Mouse (Mus musculus) hindbrain, embryonic 11.5 days (tissue): Measurements from ENCODE around the gene Sfswap. TPM values are rescaled to one million over a fixed set of nuclear protein-coding genes. Genes with fewer than 3 reads are reported as not detected.

Experiments
- ATAC-seq: fragments of 200-750 bp; cut with Nextera tagmentation; 2 replicates; pipeline ENCODE4 v1.8.0; 2017; ENCODE audit warnings: mild to moderate bottlenecking, moderate TSS enrichment, moderate library complexity; ENCODE audit not compliant: low FRiP score
- DNase-seq: peaks from one replicate; pipeline ENCODE4 v3.0.0-alpha.2; 2015; ENCODE audit warnings: low spot score
- H3K27ac ChIP-seq: fragments of 300-500 bp; sonication (generic); 2 replicates; pipeline ENCODE4 v1.5.1; 2014; ENCODE audit warnings: mild to moderate bottlenecking, low read depth, low read length
- H3K27me3 ChIP-seq: fragments of 300-500 bp; sonication (generic); 2 replicates; pipeline ENCODE4 v1.6.1; 2014; ENCODE audit warnings: mild to moderate bottlenecking, low read length, moderate library complexity, mixed read lengths; ENCODE audit not compliant: control insufficient read depth, insufficient read depth
- H3K36me3 ChIP-seq: fragments of 300-500 bp; sonication (generic); 2 replicates; pipeline ENCODE4 v1.6.1; 2014; ENCODE audit warnings: mild to moderate bottlenecking, low read length, moderate library complexity, mixed read lengths; ENCODE audit not compliant: control insufficient read depth, insufficient read depth
- H3K4me1 ChIP-seq: fragments of 300-500 bp; sonication (generic); replicated peaks from 2 replicates; pipeline ENCODE4 v1.6.1; 2014; ENCODE audit warnings: low read length, mixed read lengths; ENCODE audit not compliant: control insufficient read depth, insufficient read depth
- H3K4me2 ChIP-seq: fragments of 300-500 bp; sonication (generic); replicated peaks from 2 replicates; pipeline ENCODE4 v1.6.1; 2014; ENCODE audit warnings: mild to moderate bottlenecking, low read depth, low read length
- H3K4me3 ChIP-seq: fragments of 300-500 bp; sonication (generic); 2 replicates; pipeline ENCODE4 v1.5.1; 2014; ENCODE audit warnings: low read depth, low read length
- H3K9ac ChIP-seq: fragments of 300-500 bp; sonication (generic); 2 replicates; pipeline ENCODE4 v1.6.1; 2014; ENCODE audit warnings: low read depth, low read length
- H3K9me3 ChIP-seq: fragments of 300-500 bp; sonication (generic); 2 replicates; pipeline ENCODE4 v1.6.1; 2016; ENCODE audit warnings: low read length; ENCODE audit not compliant: control insufficient read depth
- WGBS: fragments of 180-500 bp; shearing (Covaris S2); extraction: QIAGEN DNeasy Blood & Tissue Kit; methylation state at CpG from one replicate; pipeline ENCODE4 v1.1.7; 2014; 5-methylcytosine and 5-hydroxymethylcytosine counted together
- polyA plus RNA-seq: library from polyadenylated mRNA; unstranded; fragments of >200 nt; fragmentation: Nextera tagmentation; extraction: Ambion mirVana; gene quantifications from 2 replicates; pipeline ENCODE4 v1.2.1, GENCODE M21; 2014

Sfswap gene
- 46.1 and 59.0 TPM in 2 replicates for polyA plus RNA-seq

DNA sequence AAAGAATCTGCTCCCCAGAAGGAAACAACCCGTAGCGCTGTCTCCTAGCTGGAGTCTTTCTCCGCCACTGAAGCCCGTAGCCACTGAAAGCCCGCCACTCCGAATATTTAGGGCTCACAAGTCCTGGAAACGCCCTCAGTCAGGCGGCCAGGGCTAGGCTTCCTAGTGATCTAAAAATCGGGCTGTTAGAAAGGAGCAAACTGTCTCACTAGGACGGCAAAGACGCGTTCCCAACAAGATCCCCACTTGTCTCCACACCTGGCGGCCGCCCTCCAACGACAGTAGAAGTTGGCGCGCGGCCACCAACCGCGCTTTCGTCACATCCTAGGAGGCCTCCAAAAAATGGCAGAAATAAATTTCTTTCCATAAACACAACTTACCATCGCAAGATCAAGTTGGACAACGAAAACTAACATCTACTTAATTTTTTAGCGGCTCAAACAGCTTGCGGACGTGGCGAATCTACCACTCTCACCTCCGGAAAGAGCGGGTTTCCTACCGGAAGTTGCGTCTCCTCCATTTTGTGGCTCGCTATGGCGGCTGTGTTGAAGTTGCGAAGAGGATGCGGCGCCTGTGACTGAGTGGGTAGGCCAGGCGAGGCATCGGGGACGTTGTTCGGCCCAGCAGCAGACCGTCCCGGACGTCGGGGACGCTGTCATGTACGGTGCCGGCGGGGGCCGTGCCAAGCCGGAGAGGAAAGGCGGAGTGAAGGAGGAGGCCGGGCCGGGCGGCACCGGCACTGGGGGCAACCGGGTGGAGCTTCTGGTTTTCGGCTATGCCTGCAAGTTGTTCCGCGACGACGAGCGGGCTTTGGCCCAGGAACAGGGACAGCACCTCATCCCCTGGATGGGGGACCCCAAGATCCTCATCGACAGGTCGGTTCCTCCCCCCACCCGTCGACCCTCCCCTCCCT is at the start of gene Sfswap:
Sfswap (plus strand) TSS at position 500 of the 913 bp plus-strand sequence.
- DNase-seq, result peak; percentile 84
- peak; percentile 75 for ATAC-seq
- peak within 1 kb of the TSS; percentile 87 for H3K9ac ChIP-seq
- H3K4me1 ChIP-seq, result peaks cover 3% of the 10 kb centered on the region; the same call in 1 of the 2 replicates
- 0 out of 2 replicates have a peak, but pooled peaks cover 4% of the 10 kb centered on the region for H3K36me3 ChIP-seq
- H3K4me3 ChIP-seq, result peak within 1 kb of the TSS; percentile 100
- H3K9me3 ChIP-seq, result no peaks in the 10 kb centered on the region
- WGBS, result under 1% methylated on average over 63 of the region's 66 CpGs
- H3K27me3 ChIP-seq, result no peaks in the 10 kb centered on the region
- peak within 1 kb of the TSS; percentile 95 for H3K4me2 ChIP-seq
- peak within 1 kb of the TSS; percentile 65 for H3K27ac ChIP-seq

DNA sequence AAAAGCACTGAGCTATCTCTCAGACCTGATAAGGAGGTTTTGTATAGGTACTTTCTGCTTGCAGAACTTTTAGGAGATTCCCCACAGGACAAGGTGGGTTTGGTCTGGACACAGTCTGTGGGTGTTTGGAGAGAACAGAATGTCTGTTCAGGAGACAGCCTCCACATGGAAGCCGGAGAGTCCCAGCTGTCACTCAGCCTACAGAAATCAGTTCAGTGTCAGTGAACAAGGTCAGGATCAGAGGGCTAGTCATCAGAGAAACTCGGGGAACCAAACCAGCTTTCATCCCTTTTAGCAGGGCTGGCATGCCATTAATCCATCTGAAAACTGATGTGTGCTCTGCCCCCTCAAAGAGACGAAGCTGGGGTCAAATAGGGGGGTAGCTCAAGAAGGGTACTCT is 48.5 kb upstream of the Sfswap start:
- no peak overlapping the region for H3K4me2 ChIP-seq
- H3K9me3 ChIP-seq, result no peaks in the 10 kb centered on the region
- no peaks in the 10 kb centered on the region for H3K36me3 ChIP-seq
- H3K9ac ChIP-seq, result no peak overlapping the region
- H3K27ac ChIP-seq, result no peak overlapping the region
- no peak overlapping the region for H3K4me3 ChIP-seq
- H3K27me3 ChIP-seq, result no peaks in the 10 kb centered on the region
- ATAC-seq (no peak), DNase-seq (no peak)
- 33% methylated on average over 3 of the region's 3 CpGs for WGBS
- H3K4me1 ChIP-seq, result peaks cover 4% of the 10 kb centered on the region; the same call in 1 of the 2 replicates

DNA sequence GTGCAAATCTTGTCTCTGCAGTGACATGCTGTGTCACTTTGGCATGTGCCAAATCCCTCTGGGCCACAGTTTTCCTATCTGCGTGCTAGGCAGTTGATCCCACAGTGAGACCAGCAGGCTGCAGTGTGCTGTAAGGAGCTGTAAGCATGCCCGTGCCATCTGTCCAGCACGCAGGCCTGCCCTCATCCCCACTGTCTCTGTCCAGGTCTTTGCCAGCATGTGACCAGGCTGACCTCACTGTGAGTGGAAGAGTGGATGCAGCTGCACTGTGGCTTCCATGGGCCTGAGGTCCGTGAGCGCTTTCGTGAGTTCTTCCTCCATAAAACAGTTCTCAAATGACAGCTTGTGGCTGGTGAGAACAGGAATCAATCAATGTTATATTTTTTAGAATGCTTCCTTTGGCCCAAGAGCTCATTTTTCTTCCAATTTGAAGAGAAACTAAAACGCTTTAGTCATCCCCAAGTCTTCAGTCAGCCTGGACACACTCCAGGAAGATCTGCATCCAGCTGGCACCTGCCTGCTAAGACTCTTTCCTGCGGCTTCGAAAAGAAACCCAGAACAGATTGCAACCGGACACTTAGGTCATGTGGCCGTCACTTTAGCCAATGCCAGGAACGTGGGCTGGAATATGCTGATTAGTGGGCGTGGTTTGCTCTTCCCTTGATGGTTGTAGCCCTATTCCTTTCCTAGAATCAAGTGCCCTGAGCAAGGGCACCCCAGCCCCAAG is 46.1 kb upstream of the Sfswap start:
- DNase-seq, result peak; percentile 82

DNA sequence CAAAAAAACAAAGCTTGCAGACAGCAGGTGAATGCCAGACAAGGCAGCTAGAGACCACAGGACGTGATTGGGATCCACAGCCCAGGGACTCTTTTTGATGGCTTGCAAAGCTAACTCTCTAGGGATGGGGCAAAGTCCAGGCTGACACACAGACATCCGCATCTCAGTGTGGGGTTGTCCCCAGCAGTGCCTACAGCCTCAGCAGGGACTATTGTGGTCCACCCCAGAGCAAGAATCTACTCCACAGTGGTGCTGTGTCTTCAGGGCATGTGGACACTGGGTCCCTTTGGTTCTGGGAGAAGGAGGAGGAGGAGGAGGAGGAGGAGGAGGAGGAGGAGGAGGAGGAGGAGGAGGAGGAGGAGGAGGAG is 45.5 kb upstream of the Sfswap start:
- ATAC-seq, result peak; percentile 31; the same call in 1 of the 2 replicates
- peaks cover 5% of the 10 kb centered on the region; the same call in 1 of the 2 replicates for H3K4me1 ChIP-seq
- no peak for DNase-seq
- no peak overlapping the region for H3K27ac ChIP-seq
- no peak overlapping the region for H3K4me3 ChIP-seq
- no peak overlapping the region for H3K9ac ChIP-seq
- no peaks in the 10 kb centered on the region for H3K9me3 ChIP-seq
- H3K4me2 ChIP-seq, result no peak overlapping the region
- H3K27me3 ChIP-seq, result no peaks in the 10 kb centered on the region
- no peaks in the 10 kb centered on the region for H3K36me3 ChIP-seq
- 17% methylated on average over 2 of the region's 2 CpGs for WGBS

More for the DNA sequence above, 46.1 kb upstream of the Sfswap start:
- WGBS, result 16% methylated on average over 13 of the region's 13 CpGs
- ATAC-seq, result peak; percentile 73; the same call in 1 of the 2 replicates
- H3K27me3 ChIP-seq, result no peaks in the 10 kb centered on the region
- H3K36me3 ChIP-seq, result no peaks in the 10 kb centered on the region
- peak overlapping the region; percentile 35 for H3K4me2 ChIP-seq
- no peak overlapping the region for H3K4me3 ChIP-seq
- H3K27ac ChIP-seq, result peak overlapping the region; percentile 19; the same call in 1 of the 2 replicates
- H3K9me3 ChIP-seq, result no peaks in the 10 kb centered on the region
- no peak overlapping the region for H3K9ac ChIP-seq
- H3K4me1 ChIP-seq, result peaks cover 5% of the 10 kb centered on the region; the same call in 1 of the 2 replicates

DNA sequence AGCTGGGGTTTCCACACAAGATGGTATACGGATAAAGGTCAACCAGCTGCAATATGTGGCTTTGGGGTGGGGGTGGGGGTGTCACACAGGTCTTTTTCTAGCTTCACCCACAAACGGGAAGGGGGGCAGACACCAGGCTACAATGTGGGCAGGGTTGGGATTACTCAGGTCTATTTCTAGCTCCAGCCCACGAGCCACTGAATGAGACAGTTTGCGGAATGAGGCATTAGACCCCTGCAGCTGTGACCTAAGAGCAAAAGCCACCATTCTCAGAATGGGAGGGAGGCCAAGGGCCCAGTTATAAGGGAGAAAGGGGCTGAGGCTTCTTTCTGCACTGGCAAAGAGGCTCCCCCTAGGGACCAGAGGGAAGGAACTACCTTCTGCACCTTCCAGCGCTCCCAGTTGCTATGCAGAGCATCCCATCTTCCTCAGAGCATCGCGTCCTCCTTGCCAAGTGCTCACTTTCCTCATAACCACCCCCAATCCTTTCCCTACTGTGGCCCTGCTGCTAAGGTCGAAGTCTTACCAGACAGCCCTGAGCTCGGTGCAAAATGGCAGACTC is 44.4 kb upstream of the Sfswap start:
- no peaks in the 10 kb centered on the region for H3K27me3 ChIP-seq
- no peak overlapping the region for H3K9ac ChIP-seq

DNA sequence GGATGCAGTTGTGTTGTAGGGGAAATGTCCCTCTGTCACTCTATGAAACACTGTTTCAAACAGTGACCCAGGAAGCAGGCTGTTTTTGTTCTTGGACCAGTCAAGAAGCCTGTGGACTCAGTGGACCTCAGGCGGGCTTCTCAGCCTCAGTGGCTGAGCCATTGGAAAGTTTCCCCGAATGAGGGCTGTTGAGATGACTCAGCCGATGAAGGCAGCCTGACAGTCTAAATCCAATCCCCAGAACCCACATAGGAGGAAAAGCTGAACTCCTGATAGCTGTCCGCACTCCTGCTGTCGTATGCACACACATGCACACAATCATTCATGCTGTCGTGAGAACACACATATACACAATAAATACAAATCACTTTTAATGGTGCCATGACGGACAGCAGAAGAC is 42.9 kb upstream of the Sfswap start:
- no peak overlapping the region for H3K27ac ChIP-seq
- H3K27me3 ChIP-seq, result no peaks in the 10 kb centered on the region
- H3K4me2 ChIP-seq, result no peak overlapping the region
- H3K4me3 ChIP-seq, result no peak overlapping the region
- DNase-seq, result no peak
- H3K9me3 ChIP-seq, result no peaks in the 10 kb centered on the region
- no peak for ATAC-seq
- H3K4me1 ChIP-seq, result peaks cover 5% of the 10 kb centered on the region; the same call in 1 of the 2 replicates
- 58% methylated on average over 7 of the region's 7 CpGs for WGBS
- no peak overlapping the region for H3K9ac ChIP-seq
- H3K36me3 ChIP-seq, result no peaks in the 10 kb centered on the region

More for the DNA sequence above, 44.4 kb upstream of the Sfswap start:
- Histone ChIP-seq H3K4me1 (peaks cover 5% of the 10 kb centered on the region; the same call in 1 of the 2 replicates), H3K4me3 (no peak overlapping the region), H3K4me2 (no peak overlapping the region), H3K27ac (no peak overlapping the region), H3K36me3 (no peaks in the 10 kb centered on the region), H3K9me3 (no peaks in the 10 kb centered on the region)
- DNase-seq (no peak), ATAC-seq (no peak)
- 47% methylated on average over 9 of the region's 9 CpGs for WGBS

DNA sequence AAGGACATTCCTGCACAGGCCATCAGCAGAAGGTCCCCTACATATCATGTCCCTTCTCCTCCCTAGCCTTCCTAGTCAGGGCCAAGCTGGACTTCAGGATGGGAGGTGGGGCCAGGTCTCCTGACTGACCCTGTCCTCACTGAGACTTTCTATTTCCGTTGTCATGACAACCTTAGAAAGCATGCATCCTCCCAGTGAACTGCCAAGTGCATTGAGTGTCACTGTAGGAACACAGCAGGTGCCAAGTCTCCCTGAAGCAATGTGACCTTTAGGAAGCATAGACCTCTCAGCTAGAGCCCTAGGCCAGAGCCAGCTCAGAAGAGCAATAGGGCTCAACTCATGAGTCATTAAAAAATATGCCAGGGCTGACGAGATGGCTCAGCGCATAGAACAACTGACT is 42.5 kb upstream of the Sfswap start:
- H3K36me3 ChIP-seq, result no peaks in the 10 kb centered on the region
- H3K4me3 ChIP-seq, result no peak overlapping the region
- H3K27me3 ChIP-seq, result no peaks in the 10 kb centered on the region
- H3K4me2 ChIP-seq, result no peak overlapping the region
- peaks cover 5% of the 10 kb centered on the region; the same call in 1 of the 2 replicates for H3K4me1 ChIP-seq
- no peak for ATAC-seq
- no peak overlapping the region for H3K27ac ChIP-seq
- no peak for DNase-seq
- no peak overlapping the region for H3K9ac ChIP-seq
- no peaks in the 10 kb centered on the region for H3K9me3 ChIP-seq
- 54% methylated on average over 3 of the region's 3 CpGs for WGBS

DNA sequence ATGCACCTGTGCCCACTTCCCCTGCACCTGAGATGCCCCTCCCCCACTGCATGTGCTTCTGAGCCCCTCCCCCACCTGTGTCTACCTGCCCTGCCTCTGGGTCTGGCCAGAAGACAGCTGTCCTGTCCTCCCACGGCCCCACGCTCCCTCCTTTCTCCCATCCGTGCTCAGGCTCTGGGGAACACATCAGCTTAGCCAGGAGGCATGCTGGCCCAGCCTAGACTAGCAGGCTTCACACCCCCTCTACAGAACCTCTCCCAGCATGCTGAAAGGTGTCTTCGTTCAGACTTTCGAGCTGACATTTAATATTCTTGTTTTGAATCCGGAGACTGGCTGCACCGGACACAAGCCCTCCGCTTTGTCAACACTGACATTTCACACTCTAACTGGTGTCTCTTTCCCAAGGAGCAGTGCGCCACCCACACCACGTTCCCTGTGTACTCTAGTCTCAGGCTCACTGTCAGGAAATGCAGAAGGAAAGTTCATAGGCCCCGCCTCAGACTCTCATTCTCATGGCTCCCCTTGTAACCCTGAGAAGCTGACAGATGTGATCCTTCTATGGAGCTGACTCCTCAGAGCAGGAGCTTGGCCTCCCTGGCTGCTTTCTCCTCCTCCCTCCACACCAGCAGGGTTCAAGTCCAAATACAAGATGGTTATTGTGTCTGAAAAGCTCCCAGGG is 40.1 kb upstream of the Sfswap start:
- H3K9me3 ChIP-seq, result no peaks in the 10 kb centered on the region
- no peaks in the 10 kb centered on the region for H3K36me3 ChIP-seq
- 0 out of 2 replicates have a peak, but pooled peaks cover 2% of the 10 kb centered on the region for H3K4me1 ChIP-seq
- ATAC-seq, result no peak
- H3K9ac ChIP-seq, result no peak overlapping the region
- no peak overlapping the region for H3K4me3 ChIP-seq
- no peaks in the 10 kb centered on the region for H3K27me3 ChIP-seq
- 68% methylated on average over 10 of the region's 11 CpGs for WGBS
- H3K27ac ChIP-seq, result no peak overlapping the region
- no peak for DNase-seq
- H3K4me2 ChIP-seq, result no peak overlapping the region
